Mouse (Mus musculus) frontal cortex, postnatal 36 days (tissue): Measurements from ENCODE around the gene Rps16.

Experiments
- DNase-seq, 2 experiments: peaks; one replicate each; pipeline ENCODE4 v3.0.0; 2022; ENCODE audit warnings: low spot score in 2 of 2

Gene Rps16

DNA sequence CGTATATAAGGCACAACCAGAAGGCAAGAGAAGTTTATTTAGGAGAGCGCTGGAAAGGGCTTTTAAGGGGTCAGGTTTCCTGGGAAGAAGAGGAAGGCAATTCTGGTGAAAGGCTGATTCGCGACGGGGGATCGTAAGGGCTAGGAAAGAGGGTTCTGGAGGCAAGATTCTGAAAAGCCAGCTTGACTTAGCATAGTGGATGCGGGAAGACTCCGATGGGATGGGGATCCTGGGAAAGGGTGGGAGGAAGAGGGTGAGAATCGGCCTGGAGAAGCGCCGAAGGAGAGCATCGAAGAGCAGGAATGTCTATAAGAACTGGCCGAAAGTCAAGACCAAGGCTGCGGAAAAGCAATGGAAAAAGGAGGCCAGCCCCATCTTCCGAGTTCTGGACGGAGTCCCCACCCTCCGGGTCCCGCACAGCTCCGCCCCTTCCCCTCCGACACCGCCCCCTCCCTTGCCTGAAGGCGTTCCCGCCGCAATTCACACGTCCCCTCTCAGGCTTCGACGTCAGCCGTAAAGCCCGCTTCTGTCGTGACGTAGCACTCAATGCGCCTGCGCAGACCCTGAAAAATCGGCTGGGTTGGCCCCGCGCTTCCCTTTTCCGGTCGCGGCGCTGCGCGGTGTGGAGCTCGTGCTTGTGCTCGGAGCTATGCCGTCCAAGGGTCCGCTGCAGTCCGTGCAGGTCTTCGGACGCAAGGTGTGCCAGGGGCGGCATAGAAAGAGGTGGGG lies at the start of gene Rps16:
TSS of gene Rps16 (plus strand) at position 498 of the 729 bp plus-strand sequence.
- peak; percentile 98 to 99 for DNase-seq

DNA sequence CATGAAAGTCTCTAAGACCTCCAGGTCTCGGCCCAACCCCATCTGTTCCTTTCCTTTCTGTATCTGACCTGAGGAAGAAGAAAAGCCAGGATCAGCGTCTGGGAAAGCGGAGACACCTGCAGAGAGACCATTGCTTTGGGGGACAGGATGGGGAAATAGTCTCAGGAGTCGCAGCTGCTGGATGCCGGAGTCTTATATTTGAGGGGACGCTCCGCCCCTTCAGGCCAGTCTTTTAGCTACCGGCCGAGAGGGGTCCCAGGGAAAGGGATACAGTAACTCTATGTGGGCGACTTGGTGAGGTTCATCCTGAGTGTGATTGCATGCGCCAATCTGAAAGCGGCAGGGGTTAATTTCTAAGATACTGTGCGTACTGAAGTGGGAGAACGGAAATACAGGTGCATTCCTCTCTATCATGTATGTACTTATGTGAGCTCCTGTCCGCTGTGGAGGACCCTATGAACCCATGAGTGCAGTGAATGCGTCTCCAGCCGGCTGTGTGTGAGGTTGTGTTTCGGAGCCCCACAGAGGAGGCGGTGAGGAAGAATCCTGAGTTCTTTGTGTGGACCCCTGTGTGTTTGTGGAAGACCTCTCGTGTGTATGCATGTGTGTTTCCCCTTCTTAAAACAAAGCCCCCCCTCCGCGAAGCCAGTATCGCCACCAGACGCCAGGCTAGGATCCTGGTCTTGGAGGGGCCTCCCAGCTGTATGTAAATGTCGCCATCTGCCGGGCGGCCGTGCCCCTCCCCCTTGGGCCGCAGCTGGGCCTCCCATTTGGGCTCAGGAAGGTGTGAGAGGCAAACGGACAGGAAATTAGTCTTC lies 48.6 kb upstream of the Rps16 start, which contains the start of gene Dll3:
TSS of gene Dll3 (minus strand) at position 623 of the 818 bp plus-strand sequence.
- DNase-seq, result peak in 1 of 2 experiments; percentile 42

DNA sequence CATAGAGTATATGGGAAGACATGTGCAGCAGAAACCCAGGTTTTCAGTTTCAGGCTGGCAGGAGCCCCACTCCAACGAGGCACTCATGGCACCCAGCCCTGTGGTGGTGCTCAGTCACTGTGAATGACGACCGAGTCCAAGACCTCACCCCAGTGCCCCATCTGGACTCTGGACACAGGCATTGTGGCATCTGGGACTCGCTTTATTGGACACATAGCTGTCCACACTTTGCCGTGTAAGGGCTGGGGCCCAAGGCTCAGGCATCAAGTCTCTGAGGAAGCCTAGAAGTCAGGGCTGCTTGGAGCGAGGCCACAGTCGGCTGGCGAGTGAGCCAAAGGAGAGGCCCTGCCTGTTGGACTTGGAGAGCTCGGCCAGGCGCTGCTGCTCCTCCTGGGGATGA lies 44.8 kb upstream of the Rps16 start:
- no peak for DNase-seq

DNA sequence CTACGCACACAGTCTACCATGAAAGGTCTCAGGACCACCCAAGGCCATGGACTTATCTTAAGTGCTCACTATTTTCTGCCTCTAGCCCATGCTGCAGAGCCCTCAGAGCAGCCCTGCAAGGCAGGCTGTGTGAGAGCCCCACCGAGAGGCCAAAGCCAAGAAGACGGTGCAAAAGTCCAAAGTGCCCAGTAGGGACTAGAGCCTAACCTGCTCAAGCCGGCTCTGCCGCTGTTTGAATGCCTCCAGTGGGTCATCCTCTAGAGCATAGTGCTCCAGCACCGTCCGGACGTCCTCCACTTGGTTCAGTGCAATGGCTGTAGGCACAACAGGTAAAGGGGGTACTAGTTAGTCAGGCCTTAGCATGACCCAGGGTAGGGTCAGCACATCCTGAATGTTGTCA lies 44.2 kb upstream of the Rps16 start:
- DNase-seq, result no peak

DNA sequence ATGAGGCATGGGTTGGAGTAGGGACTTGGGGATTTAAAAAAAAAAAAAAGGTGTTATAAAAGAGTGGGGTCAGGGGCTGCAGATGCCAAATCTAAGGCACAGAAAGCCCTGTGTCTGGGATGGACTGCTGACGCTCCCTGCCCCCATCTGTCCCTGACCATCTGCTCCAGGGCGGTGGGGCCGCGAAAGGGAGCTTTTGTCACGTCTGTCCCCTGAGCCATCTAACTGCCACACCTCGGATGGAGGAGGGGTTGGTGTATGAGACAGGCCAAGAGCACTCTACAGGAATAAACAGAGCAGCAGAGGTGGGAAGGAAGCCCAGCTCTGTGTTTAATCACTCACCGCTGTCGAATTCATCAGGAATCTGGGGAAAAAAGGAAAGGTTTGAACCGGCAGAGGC lies 40.7 kb upstream of the Rps16 start:
- no peak for DNase-seq

DNA sequence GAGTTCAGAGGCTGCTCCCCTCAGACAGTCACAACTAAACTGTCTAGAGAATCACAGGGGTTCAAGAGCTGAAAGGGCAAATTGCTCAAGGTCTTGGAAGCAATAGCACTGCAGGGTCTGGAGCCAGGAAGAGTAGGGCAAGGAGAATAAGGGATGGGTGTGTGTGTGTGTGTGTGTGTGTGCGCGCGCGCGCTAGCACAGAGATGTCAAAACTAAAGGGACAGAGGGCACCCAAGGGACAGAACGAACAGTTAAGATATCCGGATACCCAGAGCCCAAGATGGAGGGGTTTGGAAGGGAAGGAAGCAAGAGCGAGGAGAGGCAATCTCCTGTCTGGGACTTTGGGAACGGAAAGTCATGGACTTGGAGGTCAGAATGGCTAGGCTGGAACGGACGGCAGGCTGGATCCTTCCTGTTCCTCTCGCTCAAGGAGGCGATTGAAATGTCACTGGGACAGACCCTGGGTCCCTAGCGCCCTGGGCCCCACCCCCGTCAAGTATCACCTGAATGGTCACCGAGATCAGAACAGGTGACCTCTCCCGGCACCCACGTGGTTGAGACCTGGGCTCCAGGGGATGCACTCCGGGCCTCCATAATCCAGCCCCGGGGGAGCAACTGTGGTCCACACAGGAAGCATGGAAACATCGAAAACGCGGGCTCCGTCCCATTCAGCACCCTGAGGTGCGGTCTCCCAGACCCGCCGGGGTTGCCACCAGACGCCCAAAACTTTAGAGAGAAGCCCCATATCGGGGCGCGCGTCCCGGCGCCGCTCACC lies 39.1 kb upstream of the Rps16 start:
- no peak for DNase-seq

DNA sequence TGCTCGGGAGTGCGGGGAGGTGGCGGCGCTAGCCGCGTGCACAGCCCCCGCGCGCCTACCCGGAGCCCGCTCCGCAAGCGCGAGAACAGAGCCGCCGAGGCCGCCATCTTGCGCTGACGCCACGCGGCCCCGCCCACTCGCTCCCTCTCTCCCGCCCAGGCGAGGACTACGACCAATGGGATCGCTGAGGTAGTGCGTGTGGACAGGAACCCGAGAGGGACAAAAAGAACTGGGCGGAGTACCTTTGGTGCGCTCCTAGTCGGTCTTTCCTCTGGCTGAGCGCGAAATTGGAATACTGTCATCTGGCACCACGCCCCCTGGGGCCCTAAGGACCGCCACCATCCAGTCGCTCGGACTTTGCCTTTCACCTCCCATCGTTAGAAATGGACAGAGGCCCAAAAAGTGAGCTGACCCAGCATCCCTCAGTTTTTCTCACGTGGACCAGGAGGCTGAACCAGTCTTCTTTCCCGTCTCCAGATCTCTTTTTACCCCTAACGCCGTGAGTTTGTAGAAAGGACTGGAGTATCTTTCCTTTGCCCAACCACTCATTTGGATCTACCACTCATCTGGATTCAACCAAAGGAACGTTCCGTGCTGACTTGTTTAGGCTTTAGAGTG lies 38.4 kb upstream of the Rps16 start, which contains the start of gene Timm50:
TSS of gene Timm50 (minus strand) at position 147 of the 618 bp plus-strand sequence.
- peak; percentile 99 to 100 for DNase-seq

DNA sequence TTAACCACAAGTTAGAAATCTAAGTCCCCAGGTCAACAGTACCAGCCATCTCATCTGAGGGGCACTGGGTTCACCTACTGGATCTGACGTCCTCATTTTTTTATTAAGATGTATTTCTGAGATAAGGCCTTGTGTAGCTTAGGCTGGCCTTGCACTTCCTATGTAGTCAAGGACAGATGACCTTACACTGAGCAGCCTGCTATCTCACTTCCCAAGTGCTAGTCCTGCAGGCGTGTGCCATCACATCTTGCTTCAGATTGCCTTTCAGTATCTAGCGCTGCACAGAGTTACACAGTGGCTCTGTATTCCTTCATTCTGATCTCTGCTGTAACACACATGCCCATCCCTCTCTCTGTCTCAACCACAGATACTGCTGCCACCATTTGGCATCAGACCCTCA lies 32.4 kb upstream of the Rps16 start:
- no peak for DNase-seq

DNA sequence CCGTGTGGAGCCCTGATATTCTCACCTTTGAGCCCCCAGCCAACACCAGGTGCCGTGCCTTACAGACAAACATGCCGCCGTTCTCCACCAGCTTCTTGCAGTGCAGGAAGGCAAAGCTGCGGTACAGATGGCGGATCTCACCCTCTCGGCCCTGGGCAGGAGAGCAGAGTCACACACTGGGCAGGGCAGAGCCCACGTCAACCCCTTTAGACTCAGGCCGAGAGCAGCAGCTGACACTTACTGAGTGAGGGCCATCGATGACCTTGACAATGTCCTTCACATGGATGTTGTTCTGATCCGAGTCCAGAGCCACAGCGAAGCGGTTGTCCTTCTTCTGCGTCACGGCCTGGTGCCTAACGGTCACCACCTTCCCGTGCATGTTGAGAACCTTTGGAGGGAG lies 31.7 kb upstream of the Rps16 start:
- DNase-seq, result no peak

DNA sequence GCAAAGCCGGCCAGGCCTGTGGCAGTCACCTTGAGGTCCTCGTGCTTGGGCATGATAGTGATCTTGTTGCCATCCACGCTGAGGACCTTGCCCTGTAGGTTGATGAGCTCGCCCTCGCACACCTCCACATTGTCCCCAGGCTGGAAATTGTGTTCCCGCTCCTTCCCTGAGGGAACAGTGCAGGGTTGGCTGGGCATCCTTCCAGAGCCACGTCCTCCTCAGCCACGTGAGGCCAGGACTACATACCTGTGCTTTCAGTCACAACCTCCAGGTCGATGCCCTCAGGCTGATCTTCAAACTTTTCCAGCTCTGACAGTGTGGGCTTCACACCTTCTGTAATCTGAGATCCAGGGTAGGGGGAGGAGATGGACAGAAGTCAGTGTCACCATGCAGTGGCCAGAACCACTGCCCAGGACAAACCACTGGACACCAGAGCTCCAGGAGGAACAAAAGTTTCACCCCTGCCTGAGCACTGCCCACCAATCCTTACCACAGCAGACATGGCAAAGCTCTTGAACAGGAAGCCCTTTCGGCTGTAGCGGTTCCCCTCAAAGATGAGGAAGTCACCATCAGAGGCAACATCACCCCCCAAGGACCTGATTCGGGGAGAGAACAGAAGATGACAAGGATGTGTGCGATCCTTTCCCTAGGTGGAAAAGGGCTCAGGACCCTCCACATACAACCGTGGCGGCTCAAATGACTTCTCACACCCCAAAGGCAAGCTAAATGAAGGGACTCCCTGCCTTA lies 28.3 kb upstream of the Rps16 start:
- no peak for DNase-seq

DNA sequence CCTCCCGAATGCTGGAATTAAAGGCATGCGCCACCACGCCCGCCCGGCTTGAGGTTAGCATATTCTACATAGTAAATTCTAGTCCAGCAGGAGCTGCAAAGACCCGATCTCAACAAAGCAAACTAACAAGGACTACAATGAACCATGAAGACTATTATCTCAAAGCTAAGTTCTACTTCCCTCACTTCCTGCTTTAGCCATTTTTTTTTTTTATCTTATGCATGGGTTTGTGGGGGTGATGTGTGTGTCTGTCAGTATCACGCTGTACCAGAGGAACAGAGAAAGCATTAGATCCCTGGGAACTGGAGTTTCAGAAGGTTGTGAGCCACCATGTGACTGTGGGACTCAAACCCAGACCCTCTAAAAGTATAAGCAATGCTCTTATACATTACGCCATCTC lies 25.2 kb upstream of the Rps16 start:
- no peak for DNase-seq

DNA sequence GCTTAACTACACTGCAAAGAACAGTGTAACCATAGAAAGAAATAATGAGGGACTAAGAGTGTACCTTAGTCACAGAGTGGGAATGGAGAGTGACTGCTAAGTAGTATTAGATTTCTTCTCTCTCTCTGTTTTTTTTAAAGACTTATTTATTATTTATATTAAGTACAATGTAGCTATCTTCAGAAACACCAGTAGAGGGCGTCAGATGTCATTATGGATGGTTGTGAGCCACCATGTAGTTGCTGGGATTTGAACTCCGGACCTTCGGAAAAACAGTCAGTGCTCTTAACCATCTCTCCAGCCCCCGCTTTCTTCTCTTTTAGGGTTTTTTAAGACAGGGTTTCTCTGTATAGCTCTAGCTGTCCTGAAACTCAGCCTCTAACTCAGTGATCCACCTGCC lies 24.0 kb upstream of the Rps16 start:
- no peak for DNase-seq

DNA sequence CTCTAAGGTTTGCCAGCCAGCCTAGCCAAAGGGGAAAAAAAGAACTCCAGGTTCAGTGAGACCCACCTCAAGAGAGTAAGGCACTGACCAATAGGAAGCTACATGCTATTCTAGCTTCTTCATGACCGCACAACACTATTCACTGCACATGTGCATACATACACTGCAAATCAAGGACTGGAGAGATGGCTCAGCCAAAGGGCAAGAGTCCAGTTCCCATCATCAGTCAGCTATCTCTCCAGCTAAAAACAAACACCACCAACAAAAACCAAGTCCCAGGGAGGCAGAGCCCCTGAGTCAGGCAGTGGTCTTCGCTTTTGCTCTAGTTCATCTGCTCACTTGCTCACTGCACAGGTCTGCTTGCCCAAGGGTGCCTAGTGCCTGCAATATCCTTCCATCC lies 22.2 kb upstream of the Rps16 start:
- no peak for DNase-seq

DNA sequence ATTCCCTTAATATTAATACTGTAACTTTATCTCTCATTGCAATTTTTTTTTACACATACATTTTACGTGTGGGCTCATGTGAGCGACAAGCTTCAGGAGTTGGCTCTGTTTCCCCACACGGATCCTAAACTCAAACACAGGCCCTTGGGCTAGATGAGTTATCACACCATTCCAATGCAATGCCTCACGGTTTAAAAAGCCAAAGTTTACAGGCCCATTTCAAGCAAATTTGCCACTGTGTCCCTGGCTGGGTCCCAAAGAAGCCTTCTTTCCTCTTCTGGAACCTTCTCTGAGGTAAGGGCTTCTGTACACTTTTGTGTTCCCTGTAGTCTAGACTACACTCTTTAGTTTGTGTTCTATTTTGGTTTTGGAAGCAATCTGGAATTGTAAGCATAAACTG lies 15.9 kb upstream of the Rps16 start:
- DNase-seq, result no peak

DNA sequence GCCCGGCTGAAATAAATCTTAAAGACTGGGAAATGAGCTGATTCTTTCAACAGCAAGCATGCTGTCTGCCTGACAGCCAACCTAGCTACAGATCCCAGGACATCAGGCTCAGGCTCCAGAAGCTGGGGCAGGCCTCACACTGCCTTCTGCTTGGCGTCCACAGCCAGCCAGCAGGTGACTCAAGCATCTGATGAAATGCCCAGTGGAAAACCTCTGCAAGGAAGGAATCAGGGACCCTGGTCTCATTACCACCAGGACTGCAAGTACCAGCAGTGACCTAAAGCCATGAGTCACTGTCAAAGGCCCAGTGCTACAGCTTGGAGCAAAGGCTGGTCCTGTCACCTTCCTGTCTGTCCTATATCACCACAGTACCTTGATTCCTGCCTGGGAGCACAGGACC lies 15.0 kb upstream of the Rps16 start:
- DNase-seq, result no peak

DNA sequence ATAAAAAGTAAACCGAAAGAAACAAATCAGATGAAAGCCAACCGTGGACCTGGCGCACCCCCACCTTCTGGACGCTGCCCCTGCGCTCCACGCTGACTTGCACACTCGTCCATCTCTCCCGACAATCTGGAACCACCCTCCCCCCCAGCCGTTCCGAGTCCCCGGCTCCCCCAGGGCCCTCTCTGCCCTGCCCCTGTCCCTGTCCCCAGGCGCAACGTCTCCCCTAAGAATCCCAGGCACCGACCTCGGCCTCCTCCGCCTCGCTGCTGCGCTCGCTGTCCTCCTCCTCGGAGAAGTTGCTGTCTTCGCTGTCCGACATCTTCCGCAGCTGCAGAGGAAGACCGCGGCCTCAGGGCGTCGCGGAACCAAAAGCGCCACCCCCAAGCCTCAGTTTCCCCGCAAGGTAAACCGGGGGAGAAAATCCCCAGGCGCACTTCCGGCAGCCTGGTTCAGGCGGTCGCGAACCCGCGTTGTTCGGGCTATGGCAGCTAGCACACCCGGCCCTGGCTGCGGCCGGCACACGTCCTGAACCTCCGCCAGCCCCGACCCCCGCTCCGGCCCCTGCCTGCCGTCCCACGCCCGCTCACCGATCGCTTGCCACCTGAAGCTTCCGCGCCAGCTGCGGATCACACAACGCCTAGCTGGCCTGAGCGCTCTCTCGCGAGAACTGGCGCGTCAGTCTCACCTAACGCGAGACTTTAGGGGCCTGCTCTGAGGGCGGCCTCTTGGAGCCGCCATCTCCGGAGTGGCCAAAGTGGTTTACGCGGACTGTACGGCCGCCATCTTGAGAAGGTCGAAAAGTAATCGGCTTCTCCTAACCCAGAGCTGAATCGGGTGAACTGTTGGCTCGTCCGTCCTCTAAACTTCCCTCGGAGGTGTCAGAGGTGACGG lies 12.1 kb upstream of the Rps16 start, which contains the start of gene Supt5:
TSS of gene Supt5 (minus strand) at position 639 of the 891 bp plus-strand sequence.
- DNase-seq, result peak; percentile 95 to 97

DNA sequence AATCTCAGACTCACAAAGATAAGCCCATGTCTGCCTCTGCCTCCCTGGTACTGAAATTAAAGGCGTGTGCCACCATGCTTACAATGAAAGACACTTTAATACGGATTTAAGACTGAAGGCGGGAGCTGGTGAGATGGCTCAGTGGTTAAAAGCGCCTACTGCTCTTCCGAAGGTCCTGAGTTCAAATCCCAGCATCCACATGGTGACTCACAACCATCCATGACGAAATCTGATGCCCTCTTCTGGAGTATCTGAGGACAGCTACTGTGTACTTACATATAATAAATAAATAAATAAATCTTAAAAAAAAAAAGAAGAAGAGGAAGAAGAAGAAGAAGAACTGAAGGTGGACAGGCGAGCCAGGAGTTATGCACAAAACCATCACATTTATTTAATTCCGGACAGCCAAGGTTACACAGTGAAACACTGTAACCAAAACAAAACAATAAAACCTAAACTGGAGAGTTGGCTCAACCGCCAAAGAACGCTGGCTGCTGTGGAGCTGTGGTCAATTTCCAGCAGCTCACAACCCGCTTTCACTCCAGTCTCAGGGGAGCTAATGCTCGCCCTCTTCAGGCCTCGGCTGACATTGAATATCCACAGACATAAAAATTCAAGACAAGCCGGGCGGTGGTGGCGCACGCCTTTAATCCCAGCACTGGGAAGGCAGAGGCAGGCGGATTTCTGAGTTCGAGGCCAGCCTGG lies 11.1 kb upstream of the Rps16 start:
- peak in 1 of 2 experiments; percentile 19 for DNase-seq

DNA sequence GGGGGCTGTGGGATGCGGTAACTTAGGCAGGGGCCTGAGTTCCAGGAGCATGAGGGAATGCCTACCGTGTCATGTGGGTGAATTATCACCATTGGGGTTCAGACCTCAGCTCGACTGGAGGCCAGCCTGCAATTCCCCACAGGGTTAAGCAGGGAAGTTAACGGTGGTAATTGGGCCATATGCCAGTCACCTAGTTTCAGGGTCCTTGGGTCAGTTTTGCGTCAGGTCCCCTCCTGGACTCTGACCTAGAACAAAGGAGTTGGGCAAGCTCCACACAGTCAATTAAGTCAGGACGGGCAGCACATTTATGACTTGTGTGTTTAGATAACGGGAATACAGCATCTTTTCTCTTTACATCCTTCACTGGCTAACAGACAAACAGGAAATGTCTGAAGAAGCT lies 9.1 kb upstream of the Rps16 start:
- no peak for DNase-seq

DNA sequence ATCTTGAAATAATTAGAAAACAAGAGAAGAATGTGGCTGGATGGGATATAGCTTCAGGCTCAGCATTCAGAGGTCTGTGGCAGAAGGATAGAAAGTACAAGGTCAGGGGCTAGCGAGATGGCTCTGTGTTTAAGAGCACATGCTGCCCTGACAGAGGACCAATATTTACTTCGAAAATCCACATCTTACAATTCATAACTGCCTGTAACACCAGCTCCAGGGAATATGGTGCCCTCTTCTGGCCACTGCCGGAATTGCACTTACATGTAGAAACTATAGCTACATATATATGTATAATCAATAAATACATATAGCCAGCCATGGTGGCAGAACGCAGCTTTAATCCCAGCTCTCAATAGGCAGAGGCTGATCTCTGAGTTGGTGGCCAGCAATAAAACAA lies 5.8 kb upstream of the Rps16 start:
- DNase-seq, result peak; percentile 50 to 63
